In genomic region chr2:76406937-76407441, GRCm38 (mm10) we compare ENCODE assay signal across 9 mouse cellular contexts. TPM values are rescaled to one million over a fixed set of nuclear protein-coding genes. Genes with fewer than 3 reads are reported as not detected.
DNase-seq lines count a peak whose midpoint lies in the region; ATAC-seq lines count a peak whose summit lies in the region.
"Had no signal": no experiment of that assay in that cellular context is flagged by ENCODE, and none has a peak within 500 bp of the region (broad histone marks: within the 10 kb centered on the region; RNA-seq: fewer than 3 reads in every experiment).

No protein-coding gene starts in this region.

- peak overlapping the region; percentile 71 for H3K4me2 ChIP-seq in hindbrain, embryonic 14.5 days (replicated peaks)

- peak overlapping the region; percentile 75 for H3K4me3 ChIP-seq in hindbrain, embryonic 14.5 days (replicated peaks; ENCODE audit: low read length)

- peak; percentile 71 for ATAC-seq in hindbrain, embryonic 14.5 days (ENCODE audit: low FRiP score)

- H3K27me3 ChIP-seq in hindbrain, embryonic 14.5 days (ENCODE audit: control insufficient read depth, insufficient read depth, low read length): 0 out of 2 replicates have a peak, but pooled peaks cover 3% of the 10 kb centered on the region

- H3K9ac ChIP-seq in hindbrain, embryonic 14.5 days: peak overlapping the region; percentile 91

- under 1% methylated on average over 45 of the region's 49 CpGs for WGBS in hindbrain, embryonic 14.5 days

- H3K4me1 ChIP-seq in hindbrain, embryonic 14.5 days (replicated peaks; ENCODE audit: control insufficient read depth, insufficient read depth, low read length): 0 out of 2 replicates have a peak, but pooled peaks cover 12% of the 10 kb centered on the region

- peak overlapping the region; percentile 92 for H3K27ac ChIP-seq in hindbrain, embryonic 14.5 days

- H3K36me3 ChIP-seq in hindbrain, embryonic 14.5 days (replicated peaks; ENCODE audit: control insufficient read depth, insufficient read depth): no peaks in the 10 kb centered on the region

- peak; percentile 77 to 90 for DNase-seq in adrenal gland, adult (ENCODE audit: inconsistent age in 2 of 2, low spot score in 1 of 2)
- DNase-seq in cerebellum, postnatal 25 days: peak; percentile 88
- DNase-seq in gastrocnemius, adult 18-20 months (ENCODE audit: low spot score): peak; percentile 64
- peak; percentile 69 for DNase-seq in hindbrain, embryonic 14.5 days (ENCODE audit: low spot score)
- DNase-seq in layer of hippocampus, postnatal 25 days (ENCODE audit: extremely low spot score in 1 of 2, low spot score in 1 of 2): peak; percentile 46 to 54
- peak; percentile 62 for DNase-seq in lung, postnatal 10 days
- DNase-seq in right cerebral cortex, adult 18-20 months: peak; percentile 79
- DNase-seq in spleen, adult 12 weeks (ENCODE audit: low spot score): no peak

- no peaks in the 10 kb centered on the region for H3K9me3 ChIP-seq in hindbrain, embryonic 14.5 days (ENCODE audit: control insufficient read depth, low read length)

RNA-seq across cellular contexts. Expression of gene Osbpl6, which starts 0.7 kb away (rescaled TPM):
- 10 to 100 TPM; 39.9 to 53.7 TPM for total RNA-seq in gastrocnemius, adult 18-20 months (2021)
- 29.6 and 31.2 TPM in 2 replicates for polyA plus RNA-seq in hindbrain, embryonic 14.5 days (2014; fragmentation: Nextera tagmentation; extraction: Ambion mirVana)
- total RNA-seq in layer of hippocampus, postnatal 25 days (2021): 10 to 100 TPM; 53.7 to 60.6 TPM
- total RNA-seq: neutrophil, adult 5-6 weeks had no signal

RNA-seq across cellular contexts. Expression of gene Rbm45, which starts 37.2 kb away (rescaled TPM):
- total RNA-seq in gastrocnemius, adult 18-20 months (2021): 10 to 100 TPM in 1 of 2 experiments, 1 to 10 TPM in 1; 8.8 to 10.3 TPM
- polyA plus RNA-seq in hindbrain, embryonic 14.5 days (2014; fragmentation: Nextera tagmentation; extraction: Ambion mirVana): 15.9 and 17.1 TPM in 2 replicates
- total RNA-seq in layer of hippocampus, postnatal 25 days (2021): 10 to 100 TPM; 40.9 to 44.8 TPM

RNA-seq across cellular contexts. Expression of gene Cyct, which starts 46.7 kb away (rescaled TPM):
- not detected for total RNA-seq in gastrocnemius, adult 18-20 months (2021)
- 0.64 TPM in 1 of 2 replicates, not detected in the other for polyA plus RNA-seq in hindbrain, embryonic 14.5 days (2014; fragmentation: Nextera tagmentation; extraction: Ambion mirVana)
- total RNA-seq in layer of hippocampus, postnatal 25 days (2021): under 1 TPM in 1 of 2 experiments, not detected in 1; 0.59 TPM
- total RNA-seq: neutrophil, adult 5-6 weeks had no signal
